Mouse (Mus musculus): Measurements from ENCODE around the gene Has3.
"Not testable (repeated sequence)": the region's sequence is repeated elsewhere in the genome, so short reads cannot be mapped to it uniquely, and the experiment has no call there.

Has3 gene

DNA sequence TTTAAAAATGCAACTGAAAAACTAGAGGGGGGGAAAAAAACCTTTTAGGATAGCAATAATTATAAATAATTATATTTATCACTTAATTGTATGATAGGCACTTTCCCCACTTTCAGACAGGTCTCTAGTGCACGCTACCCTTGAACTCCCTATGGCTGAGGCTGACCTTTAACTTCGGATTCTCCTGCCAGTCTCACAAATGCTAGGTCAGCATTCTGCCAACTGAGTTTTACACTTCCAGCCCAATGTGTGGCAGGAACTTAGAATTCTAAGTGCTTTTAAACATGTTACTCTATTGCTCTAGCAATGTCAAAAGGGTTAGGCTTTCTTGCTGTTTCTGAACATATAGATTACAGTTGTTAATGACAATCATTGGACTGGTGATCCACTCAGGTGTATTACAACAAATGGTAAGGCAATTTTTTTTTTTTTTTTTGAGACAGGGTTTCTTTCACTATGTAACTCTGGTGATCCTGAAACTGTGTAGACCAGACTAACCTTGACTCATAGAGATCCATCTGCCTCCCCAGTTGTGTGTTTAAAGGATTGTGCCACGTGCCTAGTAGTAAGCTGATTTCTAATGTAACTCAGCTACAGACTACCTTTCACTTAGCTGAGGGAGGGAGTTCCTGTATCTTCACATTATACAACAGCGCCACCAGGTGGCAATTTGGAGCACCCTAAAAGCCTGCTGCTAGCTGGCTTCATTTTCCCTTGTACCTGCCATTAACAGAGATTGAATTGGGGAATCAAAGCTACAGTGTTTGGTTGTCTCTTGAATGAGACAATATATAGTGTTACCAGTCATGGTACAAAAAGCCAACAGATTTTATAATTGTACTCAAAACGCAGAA is 17.5 kb downstream of the Has3 start:
- peak; percentile 57 to 83 for DNase-seq

DNA sequence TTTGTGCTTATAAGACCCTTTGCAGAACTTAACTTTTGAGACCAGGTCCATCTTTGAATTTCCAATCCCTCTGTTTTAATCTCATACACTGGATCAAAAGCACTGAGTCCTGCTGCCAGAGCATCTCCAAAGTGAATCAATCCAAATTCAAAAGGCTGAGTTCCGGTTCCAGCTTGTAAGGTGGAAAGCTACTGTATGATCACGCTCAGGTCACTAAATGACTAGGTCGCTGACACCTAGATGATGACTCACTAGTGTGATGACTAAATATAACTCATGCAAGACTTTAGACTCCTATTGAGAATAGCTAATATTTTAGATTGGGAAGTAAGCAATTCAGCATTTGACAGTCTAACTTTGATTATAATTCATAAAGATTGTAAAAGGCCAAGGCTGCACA is 18.8 kb downstream of the Has3 start:
- no peak for DNase-seq

DNA sequence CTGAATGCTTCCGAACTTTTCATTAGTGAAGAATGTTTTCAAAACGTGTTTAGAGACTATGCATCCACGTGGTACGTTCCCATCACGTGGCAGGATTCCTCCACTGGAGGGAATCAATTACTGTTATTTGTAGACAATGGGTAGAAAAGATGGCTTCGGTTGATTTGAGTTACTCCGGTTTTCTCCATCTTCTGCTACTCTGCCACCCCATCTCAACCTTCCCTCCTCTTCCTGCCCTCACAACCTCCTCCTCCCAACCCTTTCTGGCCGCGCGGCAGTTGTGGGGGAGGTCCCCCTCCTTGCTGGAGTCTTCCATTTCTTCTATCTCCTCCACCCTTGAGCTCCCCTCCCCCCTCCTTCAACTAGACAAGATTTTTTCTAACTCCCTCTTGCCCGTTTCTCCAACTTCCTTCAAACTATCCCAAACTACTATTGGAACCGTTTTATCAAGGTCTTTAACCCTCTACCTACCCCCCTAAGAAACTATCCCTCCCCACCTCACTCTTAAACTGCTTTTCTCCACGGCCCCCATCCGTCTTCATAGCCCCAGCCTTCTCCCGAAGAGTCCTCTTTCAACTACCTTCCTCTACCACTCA is 22.3 kb downstream of the Has3 start:
- peak; percentile 41 to 47 for DNase-seq

DNA sequence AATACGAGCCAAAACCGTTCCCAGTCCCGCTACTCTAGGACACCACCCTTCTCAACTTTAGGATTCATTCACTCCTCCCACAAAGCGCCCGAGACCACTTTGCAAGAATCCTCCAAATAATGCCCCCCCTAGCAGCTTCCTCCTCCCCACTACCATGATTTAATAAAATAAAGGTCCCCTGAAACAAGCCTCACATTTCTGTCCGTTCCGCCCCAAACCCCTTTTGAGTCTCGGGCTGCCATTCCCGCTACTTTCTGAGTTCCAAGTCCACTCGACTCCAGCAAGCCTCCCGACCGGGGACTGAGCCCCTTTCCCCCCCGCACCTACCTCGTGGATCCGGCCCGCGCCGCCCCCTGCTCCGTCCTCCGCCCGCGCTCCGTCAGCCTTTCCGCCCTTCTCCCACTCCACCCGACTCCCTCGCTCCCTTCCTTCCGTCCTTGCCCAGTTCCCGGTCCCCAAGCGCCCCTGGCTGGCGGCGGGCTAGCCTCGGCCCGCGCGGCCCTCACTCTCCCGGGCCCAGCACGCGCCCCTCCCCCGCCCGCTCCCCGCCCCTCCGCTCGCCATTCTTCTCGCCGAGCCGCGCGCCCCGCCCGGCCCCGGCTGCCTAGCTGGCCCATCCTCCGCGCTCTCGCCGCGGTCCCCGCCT is 22.9 kb downstream of the Has3 start:
- peak in 1 of 2 experiments; percentile 69 for DNase-seq

DNA sequence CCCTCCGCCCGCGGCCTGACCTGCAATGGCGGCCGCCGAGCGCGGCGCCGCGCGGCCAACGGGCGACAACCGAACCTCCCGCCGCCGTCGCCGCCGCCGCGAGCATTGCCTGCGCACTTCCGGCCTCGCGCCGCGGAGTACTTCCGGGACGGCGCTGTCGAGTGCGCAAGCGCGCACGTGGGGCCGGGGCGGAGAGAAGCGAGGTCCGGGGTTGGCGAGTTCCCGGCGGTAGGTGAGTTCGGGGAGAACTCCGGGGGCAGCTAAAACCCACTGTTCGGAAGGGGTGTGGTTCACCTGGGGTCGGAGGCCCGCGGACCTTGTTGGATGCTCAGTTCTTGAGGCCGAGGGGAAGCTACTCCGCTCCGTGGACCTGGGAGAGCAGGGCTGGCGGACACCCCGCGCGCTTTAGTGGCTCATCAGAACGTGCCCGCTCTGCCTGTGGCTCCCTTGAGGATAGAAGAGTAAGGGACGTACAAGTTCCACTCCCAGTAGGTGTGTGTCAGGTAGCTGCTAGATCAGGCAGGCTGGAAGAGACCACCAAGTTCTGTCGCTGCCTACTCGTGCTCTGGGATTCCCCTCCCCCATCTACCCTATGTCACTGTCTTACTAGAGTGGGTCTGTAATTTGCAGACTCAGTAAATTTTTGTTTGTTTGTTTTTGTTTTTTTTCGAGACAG is 23.6 kb downstream of the Has3 start, which contains the start of gene Utp4:
Gene Utp4, plus strand, starts transcription at position 156 of the 676 bp plus-strand sequence.
- peak; percentile 91 to 92 for DNase-seq

DNA sequence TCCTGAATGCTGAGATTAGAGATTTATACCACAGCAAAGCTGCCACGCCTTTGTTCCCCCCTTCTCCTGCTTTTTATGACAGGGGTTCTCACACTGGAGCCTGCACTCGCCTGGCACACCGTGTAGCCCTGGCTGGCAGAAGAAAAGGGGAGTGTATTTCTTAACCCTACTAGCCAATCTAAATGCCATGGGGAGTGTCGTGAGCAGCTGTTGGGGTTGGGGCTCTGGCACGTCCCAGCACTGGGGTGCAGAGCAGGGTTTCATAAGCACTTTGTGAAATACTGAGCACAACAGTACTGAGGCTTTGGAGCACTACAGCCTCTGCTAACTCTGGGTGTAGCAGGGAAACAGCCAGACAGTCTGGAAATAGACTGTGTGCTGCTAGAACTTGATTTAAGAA is 29.4 kb downstream of the Has3 start:
- DNase-seq, result no peak

DNA sequence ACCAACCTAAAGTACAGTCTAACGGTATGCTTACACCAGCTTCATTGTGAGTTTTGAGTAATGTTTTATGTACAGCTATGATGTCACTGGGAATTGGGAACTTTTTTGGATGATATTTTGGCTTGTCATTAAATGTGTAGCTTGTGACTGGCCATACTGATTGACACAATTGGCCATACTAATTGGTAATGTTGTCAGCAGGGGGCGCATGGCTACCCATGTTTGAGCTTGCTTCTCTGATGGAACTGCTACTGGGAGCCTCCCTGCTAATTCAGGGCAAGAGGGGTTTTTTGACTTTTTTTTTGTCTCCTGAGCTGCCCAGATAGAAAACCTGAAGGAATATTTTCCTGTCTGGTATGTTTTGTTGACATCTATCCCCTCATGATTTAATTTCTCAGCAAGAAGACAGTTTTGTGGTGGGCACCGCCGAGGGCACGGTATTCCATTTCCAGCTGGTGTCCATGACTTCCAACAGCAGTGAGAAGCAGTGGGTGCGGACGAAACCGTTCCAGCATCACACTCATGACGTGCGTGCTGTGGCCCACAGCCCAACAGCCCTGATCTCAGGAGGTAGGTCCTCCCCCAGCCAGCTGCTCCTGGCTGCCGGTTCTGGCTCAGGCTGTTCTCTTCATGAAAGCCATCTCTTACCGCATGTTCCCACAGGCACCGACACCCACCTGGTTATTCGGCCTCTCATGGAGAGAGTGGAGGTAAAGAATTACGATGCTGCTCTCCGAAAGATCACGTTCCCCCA is 35.9 kb downstream of the Has3 start:
- DNase-seq, result peak in 1 of 2 experiments; percentile 78

DNA sequence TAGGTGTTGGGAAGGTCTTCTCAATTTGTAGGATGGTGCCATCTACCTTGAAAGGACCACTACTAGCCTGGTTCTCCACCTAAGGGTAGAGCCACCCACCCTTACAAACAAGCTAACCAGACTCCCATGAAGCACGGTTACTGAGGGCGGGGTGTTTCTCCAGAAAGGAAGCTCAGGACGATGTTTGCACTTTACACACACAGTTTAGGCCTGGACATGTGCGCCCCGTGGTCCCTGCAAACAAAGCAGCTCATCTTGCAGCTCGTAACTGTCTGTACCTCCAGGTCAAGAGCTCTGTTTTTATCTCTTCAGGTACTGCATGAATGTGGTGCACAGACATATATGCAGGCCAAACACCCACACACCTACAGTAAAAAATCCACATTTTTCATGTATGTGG is 36.6 kb downstream of the Has3 start:
- no peak for DNase-seq

DNA sequence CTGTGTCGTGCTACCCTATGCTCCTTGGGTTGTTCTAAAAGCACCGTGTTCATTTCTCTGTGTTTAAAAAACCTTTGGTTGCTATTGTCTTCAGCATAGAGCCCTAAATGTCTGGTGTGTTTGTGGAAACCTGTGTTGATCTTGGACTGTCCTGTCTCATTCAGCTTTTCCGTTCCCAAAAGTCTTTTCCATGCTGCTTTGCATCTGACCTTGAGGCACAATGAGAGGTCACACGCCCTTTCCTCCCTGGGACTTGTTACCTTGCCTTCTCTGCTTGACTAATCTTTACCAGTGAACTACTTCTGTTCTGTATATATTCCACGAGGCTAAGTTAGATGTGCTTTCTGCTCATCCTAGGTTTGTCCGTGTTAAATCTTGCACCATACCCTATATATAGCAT is 37.4 kb downstream of the Has3 start:
- no peak for DNase-seq

DNA sequence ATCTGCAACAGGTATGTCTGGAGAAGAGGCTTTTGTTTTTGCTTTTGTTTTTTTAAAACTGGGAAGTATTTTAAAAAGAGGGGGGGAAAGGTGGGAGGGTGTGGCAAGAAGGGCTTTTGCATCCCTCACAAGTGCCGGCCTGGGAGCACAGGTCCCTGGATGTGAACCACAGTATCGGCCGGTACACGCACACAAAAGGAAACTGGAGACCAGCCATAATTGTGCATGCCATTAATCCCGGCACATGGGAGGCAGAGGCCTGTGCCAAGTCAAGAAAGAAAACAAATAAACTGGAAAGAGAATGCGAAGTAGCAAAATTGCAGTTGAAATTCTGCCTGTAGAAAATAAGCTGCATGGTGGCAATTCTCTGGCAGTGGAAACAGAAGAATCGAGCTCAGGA is 38.2 kb downstream of the Has3 start:
- DNase-seq, result no peak

DNA sequence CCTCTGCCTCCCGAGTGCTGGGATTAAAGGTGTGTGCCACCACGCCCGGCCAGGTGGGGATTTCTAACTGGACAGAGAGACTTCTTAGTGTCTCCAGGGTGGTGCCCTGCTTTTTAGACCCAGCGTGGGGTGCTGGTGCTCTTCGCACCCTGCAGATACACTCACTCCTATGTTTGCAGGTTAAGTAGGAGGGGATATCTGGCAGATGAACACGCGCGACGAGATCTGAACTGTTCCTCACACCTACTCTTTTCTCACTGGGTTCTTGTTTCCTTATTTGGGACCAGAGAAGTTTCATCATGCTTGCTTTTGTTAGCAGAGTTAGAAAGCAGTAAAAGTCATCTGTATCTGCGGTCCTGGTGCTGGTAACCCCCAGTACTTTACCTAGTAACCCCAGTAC is 43.6 kb downstream of the Has3 start:
- DNase-seq, result no peak

DNA sequence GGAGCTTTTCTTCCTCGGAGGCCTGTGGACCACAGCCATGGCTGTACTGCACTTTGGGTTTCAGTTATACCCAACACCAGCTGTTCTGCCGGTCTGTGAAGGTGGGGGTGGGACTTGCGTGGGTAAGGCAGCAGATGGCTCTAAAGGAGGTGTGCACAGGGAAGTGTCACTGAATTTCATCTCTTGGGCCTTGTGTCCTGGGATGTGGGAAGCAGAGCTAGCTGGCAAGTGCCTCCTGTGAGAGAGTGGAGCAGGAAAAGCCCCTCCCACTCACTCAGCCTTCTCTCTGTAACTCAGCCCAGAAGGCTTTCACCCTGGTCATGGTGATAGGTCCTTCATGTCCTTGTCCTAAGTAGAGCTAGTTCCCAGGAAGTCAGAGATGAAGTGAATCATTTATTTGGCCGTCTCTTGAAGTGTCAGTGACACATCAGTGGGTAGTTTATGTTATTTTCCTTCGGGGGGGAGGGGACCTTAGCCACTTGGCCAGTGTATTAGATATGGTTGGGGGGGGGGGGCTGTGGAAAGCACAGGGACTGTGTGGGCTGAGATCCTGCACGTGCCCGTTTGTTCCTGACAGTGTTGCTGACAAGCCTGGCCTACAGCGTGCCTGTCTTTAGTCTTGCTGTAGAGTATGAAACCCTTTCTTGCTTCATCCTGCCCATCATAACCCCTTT is 49.8 kb downstream of the Has3 start:
- DNase-seq, result no peak

DNA sequence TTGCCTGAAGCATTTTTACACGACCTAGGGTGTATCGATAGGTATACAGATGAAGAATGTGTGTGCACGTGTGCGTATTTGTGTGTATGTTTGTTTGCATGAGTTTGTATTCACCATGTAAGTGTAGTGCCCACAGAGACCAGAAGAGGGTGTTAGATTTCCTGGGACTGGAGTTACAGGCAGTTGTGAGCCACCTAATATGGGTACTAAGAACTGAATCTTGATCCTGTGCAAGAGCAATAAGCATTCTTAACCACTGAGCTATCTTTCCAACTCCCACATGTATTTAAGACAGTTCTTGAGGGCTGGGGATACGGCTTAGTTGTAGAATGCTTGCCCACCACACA is 50.3 kb downstream of the Has3 start:
- DNase-seq, result no peak

DNA sequence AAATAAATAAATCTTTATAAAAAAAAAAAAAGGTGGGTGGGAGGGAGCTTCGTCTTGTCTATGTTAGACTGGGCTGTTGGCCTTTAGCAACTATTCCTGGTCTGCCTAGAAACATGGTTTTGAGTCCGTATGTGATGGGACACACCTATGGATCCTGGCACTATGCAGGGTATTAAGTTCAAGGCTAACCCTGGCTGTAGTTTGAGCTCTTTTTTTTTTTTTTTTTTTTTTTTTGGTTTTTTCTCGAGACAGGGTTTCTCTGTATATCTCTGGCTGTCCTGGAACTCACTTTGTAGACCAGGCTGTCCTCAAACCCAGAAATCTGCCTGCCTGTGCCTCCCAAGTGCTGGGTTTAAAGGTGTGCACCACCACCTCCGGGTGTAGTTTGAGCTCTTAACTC is 54.0 kb downstream of the Has3 start:
- DNase-seq, result no peak

DNA sequence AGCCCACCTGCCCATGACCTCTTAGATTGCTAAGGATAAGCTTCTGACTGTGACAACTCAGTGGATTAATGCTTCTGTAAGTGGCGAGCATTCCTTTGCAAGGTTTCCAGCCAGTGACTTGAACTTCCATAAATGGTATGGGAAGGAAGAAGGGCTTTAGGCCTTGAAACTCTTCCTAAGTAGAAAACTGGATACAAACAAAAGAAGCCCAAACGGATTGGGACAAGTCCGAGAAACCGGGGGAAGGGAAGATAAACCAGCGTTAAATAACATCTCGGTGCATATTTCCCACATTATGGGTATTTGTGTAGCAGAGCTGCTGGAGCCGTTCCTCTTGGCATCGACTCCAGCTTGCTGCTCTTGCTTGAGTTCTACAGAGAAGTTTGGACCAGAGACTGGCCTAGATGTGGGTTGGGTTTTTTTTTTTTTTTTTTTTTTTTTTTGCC is 54.9 kb downstream of the Has3 start:
- DNase-seq, result peak; percentile 28 to 69

DNA sequence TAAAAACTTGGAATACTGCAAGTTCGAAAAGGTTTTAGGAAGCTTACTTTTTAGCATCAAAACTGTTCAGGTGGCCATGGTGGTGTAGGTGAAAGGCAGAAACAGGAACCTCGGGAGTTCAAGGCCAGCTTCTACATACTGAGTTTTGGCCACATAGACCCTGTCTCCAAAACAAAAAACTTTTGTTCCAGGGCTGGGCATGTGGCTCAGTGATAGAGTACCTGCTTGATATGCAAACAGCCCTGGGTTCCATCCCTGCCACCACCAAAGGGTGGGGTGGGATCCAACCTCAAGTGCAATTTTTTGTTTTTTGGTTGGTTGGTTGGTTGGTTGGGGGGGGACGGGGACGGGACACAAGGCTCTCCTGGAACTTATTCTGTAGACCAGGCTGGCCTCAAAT is 55.4 kb downstream of the Has3 start:
- no peak for DNase-seq

DNA sequence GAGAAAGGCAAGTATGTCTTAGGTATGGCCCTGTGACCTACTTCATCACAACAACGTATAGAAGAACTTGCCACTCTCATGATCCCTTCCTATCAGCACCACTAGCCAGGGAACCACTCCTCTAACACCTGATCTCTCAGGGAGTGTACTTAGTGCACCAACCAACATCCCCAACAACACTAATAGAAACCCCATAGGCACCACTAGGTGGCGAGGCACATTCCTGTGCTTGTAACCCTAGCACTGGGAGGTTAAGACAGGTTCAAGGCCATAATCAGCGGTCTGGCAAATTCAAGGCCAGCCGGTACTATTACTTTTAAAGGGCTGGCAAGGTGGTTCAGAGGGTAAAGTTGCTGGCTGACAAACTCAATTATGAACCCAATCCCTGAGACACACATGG is 57.2 kb downstream of the Has3 start:
- peak in 1 of 2 experiments; percentile 23 for DNase-seq

DNA sequence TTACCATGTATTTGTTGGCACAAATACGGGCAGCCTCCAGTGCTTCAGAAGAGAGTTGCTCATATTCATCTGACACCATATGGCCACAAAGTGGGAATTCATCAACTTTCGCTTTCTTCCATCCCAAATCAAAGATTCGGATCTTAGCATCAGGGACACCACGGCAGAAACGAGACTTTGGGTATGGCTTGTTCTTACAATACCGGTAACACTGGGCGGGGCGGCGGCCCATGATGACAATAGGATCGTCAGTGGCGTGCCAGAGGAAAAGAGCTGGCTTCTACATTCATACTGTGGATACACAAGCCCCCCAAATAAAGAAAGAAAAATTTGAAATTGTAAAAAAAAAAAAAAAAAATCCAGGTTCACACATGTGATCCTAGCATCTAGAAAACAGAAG is 58.1 kb downstream of the Has3 start:
- DNase-seq, result not testable (repeated sequence)

DNA sequence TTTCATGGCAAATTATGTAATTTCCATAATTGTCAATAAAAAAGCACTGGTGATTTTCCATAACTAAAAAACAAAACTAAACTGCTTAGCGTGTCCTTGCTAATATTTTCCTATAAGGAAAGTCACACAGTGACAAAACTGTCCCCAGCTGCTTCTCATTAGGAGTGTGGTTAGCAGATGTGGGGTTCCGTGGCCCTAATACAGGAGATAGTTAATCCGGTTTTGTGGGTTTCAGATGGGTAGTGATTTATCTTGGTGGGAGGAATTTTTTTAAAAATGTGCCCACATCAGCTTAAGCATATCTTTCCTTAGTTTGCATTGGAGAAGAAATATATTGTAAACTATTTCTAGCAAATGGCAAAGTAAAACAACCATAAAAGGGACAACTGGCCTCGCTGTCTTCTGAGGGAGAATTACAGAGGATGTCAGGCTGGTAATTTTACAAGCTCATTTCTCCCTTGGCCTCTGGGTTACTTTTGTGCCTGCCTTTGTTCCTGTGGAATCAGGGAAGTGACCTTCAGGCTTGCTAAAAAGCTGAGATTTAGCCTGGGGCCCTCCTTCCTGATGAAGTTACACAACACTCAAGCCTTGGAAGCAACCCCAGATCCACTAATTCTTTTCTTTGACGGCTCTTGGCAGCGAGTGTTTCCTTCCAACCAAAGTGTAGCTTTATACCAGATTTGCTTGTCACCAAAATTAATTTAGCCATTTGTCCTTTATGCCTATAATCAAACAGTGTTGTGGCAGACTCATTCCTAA is 59.3 kb downstream of the Has3 start:
- DNase-seq, result peak; percentile 37 to 53

DNA sequence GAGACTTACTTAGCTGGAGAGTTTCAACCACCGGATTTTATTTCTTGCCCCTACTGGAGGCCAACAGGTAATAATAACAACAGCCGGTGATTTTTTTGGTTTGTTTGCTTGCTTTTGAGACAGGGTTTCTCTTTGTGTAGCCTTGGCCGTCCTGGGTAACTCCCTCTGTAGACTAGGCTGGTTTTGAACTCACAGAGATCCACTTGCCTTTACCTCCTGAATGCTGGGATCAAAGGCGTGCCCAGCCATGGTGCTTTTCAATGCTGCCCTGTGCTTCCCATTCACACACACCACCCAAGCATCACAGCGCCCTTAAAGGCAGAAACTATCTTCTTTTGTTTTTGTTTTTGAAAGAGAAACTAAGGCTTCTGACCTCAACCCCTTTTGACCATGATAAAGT is 59.9 kb downstream of the Has3 start:
- no peak for DNase-seq

DNA sequence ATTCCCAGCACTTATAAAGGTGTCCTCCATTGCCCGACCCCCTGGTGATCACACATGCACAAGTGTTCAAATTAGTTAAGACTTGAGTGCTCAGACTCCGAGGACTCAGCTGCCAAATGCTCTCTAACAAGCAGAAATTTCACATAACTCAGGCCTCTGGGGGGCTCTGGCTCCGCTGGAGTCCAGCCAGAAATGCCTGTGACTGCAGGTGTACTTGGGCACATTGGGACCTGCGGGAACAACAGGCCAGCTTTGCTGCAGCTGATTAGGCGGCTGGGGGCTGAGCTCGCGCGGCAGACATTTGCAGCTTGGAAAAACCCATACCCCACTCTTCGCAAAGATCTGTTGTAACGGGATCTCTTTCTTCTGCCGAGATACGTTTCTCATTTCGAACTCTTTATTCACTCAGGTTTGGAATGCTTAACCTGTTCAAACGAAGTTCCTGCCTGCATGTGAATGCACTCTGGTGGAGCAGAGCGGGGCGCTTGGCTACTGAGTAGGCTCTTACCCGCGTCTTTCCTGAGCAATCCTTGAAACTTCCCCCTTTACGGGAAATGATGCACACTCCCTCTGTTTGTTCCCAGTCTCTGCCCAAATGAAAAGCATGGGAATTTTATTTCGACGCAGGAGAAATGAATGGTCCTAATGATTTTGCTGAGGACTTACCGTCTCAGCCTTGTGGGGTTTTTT is 62.5 kb downstream of the Has3 start:
- DNase-seq, result peak; percentile 27 to 45

Measured in lung, postnatal 4 days (tissue).